Mouse (Mus musculus) MEL (cell line): ENCODE results near the gene Hck. TPM values are rescaled to one million over a fixed set of nuclear protein-coding genes. Genes with fewer than 3 reads are reported as not detected.

Experiments used
- DNase-seq: peaks from one replicate; pipeline ENCODE4 v3.0.0; 2011; ENCODE audit warnings: low read depth, low spot score
- H3K27ac ChIP-seq: 2 replicates; pipeline ENCODE4 v1.5.1; 2012; ENCODE audit warnings: low read depth, mild to moderate bottlenecking, control low read depth, low read length, moderate library complexity; ENCODE audit not compliant: control insufficient read depth
- H3K27me3 ChIP-seq, 2 experiments: fragments of 150-350 bp in 1 of 2; sonication (generic) in 1 of 2; 2 replicates each; pipeline ENCODE4 v1.6.1; 2012; ENCODE audit warnings: low read length in 2 of 2, mild to moderate bottlenecking in 2 of 2, improper control_type of control experiment in 1 of 2, moderate library complexity in 1 of 2; ENCODE audit not compliant: insufficient read depth in 2 of 2, control insufficient read depth in 1 of 2
- H3K36me3 ChIP-seq, 2 experiments: 2 replicates each; pipeline ENCODE4 v1.6.1; 2012 to 2014; ENCODE audit warnings: low read length in 2 of 2, improper control_type of control experiment in 1 of 2, inconsistent platforms in 1 of 2, mild to moderate bottlenecking in 1 of 2; ENCODE audit not compliant: insufficient read depth in 2 of 2, control insufficient read depth in 1 of 2
- H3K4me1 ChIP-seq, 2 experiments: fragments of 150-350 bp in 1 of 2; sonication (generic) in 1 of 2; 2 replicates each; pipeline ENCODE4 v1.6.1; 2012; ENCODE audit warnings: low read length in 2 of 2, improper control_type of control experiment in 1 of 2, mild to moderate bottlenecking in 1 of 2; ENCODE audit not compliant: insufficient read depth in 2 of 2, control insufficient read depth in 1 of 2
- H3K4me3 ChIP-seq, 2 experiments: fragments of 150-350 bp in 1 of 2; sonication (generic) in 1 of 2; 2 replicates each; pipeline ENCODE4 v1.5.1; 2012; ENCODE audit warnings: low read depth in 2 of 2, low read length in 2 of 2, mild to moderate bottlenecking in 2 of 2, moderate library complexity in 2 of 2, control low read depth in 1 of 2, improper control_type of control experiment in 1 of 2; ENCODE audit not compliant: control insufficient read depth in 1 of 2, insufficient read depth in 1 of 2
- H3K79me2 ChIP-seq: 2 replicates; pipeline ENCODE4 v1.6.1; 2012; ENCODE audit warnings: mild to moderate bottlenecking, low read length, moderate library complexity; ENCODE audit not compliant: control insufficient read depth, poor library complexity, insufficient read depth
- H3K9ac ChIP-seq: 2 replicates; pipeline ENCODE4 v1.6.1; 2012; ENCODE audit warnings: low read depth, mild to moderate bottlenecking, control low read depth, low read length, moderate library complexity; ENCODE audit not compliant: control insufficient read depth, poor library complexity, severe bottlenecking
- H3K9me3 ChIP-seq: fragments of 150-350 bp; sonication (generic); replicated peaks from 2 replicates; pipeline ENCODE4 v1.6.1; 2012; ENCODE audit warnings: mild to moderate bottlenecking, low read length, improper control_type of control experiment, moderate library complexity; ENCODE audit not compliant: insufficient read depth
- BHLHE40 ChIP-seq: IDR thresholded peaks from 2 replicates; pipeline ENCODE4 v1.6.1; 2012; ENCODE audit warnings: low read depth, mild to moderate bottlenecking, inconsistent platforms, low read length, improper control_type of control experiment, borderline replicate concordance
- CHD1 ChIP-seq: IDR thresholded peaks from 2 replicates; pipeline ENCODE4 v1.6.1; 2012; ENCODE audit warnings: low read depth, mild to moderate bottlenecking, inconsistent platforms, low read length, improper control_type of control experiment
- E2F4 ChIP-seq: IDR thresholded peaks from 2 replicates; pipeline ENCODE4 v1.6.1; 2011; ENCODE audit warnings: low read depth, low read length, improper control_type of control experiment, borderline replicate concordance
- EP300 ChIP-seq, 2 experiments: IDR thresholded peaks; 2 replicates each; pipeline ENCODE4 v1.6.1; 2011; ENCODE audit warnings: improper control_type of control experiment in 2 of 2, low read length in 2 of 2, low read depth in 1 of 2, mild to moderate bottlenecking in 1 of 2
- ETS1 ChIP-seq: IDR thresholded peaks from 2 replicates; pipeline ENCODE4 v1.6.1; 2012; ENCODE audit warnings: low read depth, mild to moderate bottlenecking, inconsistent platforms, low read length, improper control_type of control experiment, moderate library complexity
- KAT2A ChIP-seq: conservative IDR thresholded peaks from 2 replicates; pipeline ENCODE4 v1.6.1; 2012; ENCODE audit warnings: low read depth, low read length, improper control_type of control experiment, inconsistent platforms
- MAX ChIP-seq: IDR thresholded peaks from 2 replicates; pipeline ENCODE4 v1.6.1; 2011; ENCODE audit warnings: low read length, improper control_type of control experiment
- MEF2A ChIP-seq: IDR thresholded peaks from 2 replicates; pipeline ENCODE4 v1.6.1; 2014; ENCODE audit warnings: low read depth, mild to moderate bottlenecking, inconsistent platforms, low read length, improper control_type of control experiment; ENCODE audit not compliant: poor library complexity, insufficient replicate concordance, severe bottlenecking; ENCODE audit errors: extremely low read depth
- MYB ChIP-seq: IDR thresholded peaks from 2 replicates; pipeline ENCODE4 v1.6.1; 2011; ENCODE audit warnings: mild to moderate bottlenecking, low read depth, low read length, improper control_type of control experiment
- POLR2A ChIP-seq, 2 experiments: IDR thresholded peaks; 2 replicates each; pipeline ENCODE4 v1.6.1; 2011 to 2012; ENCODE audit warnings: low read length in 2 of 2, mild to moderate bottlenecking in 2 of 2, control low read depth in 1 of 2, improper control_type of control experiment in 1 of 2, low read depth in 1 of 2, moderate library complexity in 1 of 2; ENCODE audit not compliant: control insufficient read depth in 1 of 2, insufficient read depth in 1 of 2, poor library complexity in 1 of 2
- RCOR1 ChIP-seq: IDR thresholded peaks from 2 replicates; pipeline ENCODE4 v1.6.1; 2012; ENCODE audit warnings: low read depth, mild to moderate bottlenecking, inconsistent platforms, low read length, improper control_type of control experiment
- SIN3A ChIP-seq: IDR thresholded peaks from 2 replicates; pipeline ENCODE4 v1.6.1; 2012; ENCODE audit warnings: low read length, improper control_type of control experiment, inconsistent platforms
- UBTF ChIP-seq: IDR thresholded peaks from 2 replicates; pipeline ENCODE4 v1.6.1; 2012; ENCODE audit warnings: low read depth, mild to moderate bottlenecking, inconsistent platforms, low read length, improper control_type of control experiment, moderate library complexity, borderline replicate concordance; ENCODE audit not compliant: insufficient read depth
- USF1 ChIP-seq: IDR thresholded peaks from 2 replicates; pipeline ENCODE4 v1.6.1; 2014; ENCODE audit warnings: low read depth, mild to moderate bottlenecking, inconsistent platforms, low read length, improper control_type of control experiment, moderate library complexity
- USF2 ChIP-seq, 2 experiments: IDR thresholded peaks; 2 replicates each; pipeline ENCODE4 v1.6.1; 2011 to 2012; ENCODE audit warnings: improper control_type of control experiment in 2 of 2, low read length in 2 of 2, borderline replicate concordance in 1 of 2, inconsistent platforms in 1 of 2, low read depth in 1 of 2, mild to moderate bottlenecking in 1 of 2; ENCODE audit not compliant: insufficient read depth in 1 of 2
- ZC3H11A ChIP-seq: IDR thresholded peaks from 2 replicates; pipeline ENCODE4 v1.6.1; 2012; ENCODE audit warnings: low read depth, mild to moderate bottlenecking, inconsistent platforms, low read length, improper control_type of control experiment
- ZMIZ1 ChIP-seq: IDR thresholded peaks from 2 replicates; pipeline ENCODE4 v1.6.1; 2012; ENCODE audit warnings: low read depth, mild to moderate bottlenecking, inconsistent platforms, low read length, improper control_type of control experiment, moderate library complexity
- ZNF384 ChIP-seq: IDR thresholded peaks from 2 replicates; pipeline ENCODE4 v1.6.1; 2012; ENCODE audit warnings: low read depth, mild to moderate bottlenecking, inconsistent platforms, low read length, improper control_type of control experiment
- polyA plus RNA-seq, 2 experiments: library from polyadenylated mRNA; stranded (reverse) in 1 of 2; unstranded in 1 of 2; fragments of >175 nt in 1 of 2; fragments of >200 nt in 1 of 2; gene quantifications; 2 replicates each; pipeline versions ENCODE4 v1.2.1 to v1.2.4; 2012; ENCODE audit warnings: low replicate concordance in 2 of 2, low read depth in 1 of 2; ENCODE audit not compliant: insufficient read length in 2 of 2, insufficient read depth in 1 of 2, missing spikeins in 1 of 2
- total RNA-seq: library from RNA; depleted of rRNA; stranded (reverse); fragments of 300-350 nt; gene quantifications from 2 replicates; pipeline ENCODE4 v1.2.3, GENCODE M21; 2012

Hck gene
- total and polyA plus RNA-seq, 3 experiments, result not detected

DNA sequence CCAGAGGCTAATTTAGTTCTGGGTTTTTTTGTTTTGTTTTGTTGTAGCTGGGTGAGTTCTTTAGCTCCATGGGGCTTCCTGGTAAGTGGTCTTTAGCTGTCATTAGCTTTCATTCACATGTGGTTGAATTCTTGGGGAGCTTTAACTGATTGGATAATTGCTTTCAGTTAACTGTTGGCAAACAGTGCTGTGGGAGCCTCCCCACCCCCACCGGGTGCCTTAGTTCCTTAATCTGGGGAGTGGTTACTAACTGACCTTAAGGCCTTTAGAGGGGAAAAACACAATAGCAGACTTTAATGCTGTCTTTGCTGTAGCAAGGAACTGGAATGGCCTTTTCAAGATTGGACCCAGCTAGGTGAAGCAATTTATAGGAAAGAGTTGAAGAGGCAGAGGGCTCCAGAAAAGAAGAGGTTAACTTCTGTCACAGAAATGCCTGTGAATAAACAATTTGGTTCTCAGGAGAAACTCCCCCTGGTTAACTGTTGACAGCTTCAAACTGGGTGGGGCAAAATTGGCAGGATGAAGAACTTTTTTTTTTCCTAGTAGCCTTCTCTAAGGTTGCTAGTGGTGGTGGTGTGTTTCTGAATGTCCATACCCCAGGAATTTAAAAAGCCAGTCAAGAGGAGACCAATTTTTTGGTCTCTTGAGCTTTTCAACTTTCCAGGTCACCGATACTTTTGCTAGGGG, 60.0 kb downstream of the Hck start (continued):
- TF ChIP-seq MAX, result no peak
- TF ChIP-seq RCOR1, result no peak
- TF ChIP-seq BHLHE40, result no peak
- no peak for TF ChIP-seq ZMIZ1
- peak; percentile 50 for TF ChIP-seq ETS1
- TF ChIP-seq CHD1, result no peak
- TF ChIP-seq USF1, result no peak
- peak; percentile 75 for TF ChIP-seq SIN3A
- no peak for TF ChIP-seq USF2 (IDR thresholded peaks at IDR 0.05; ENCODE audit: borderline replicate concordance in 1 of 2, insufficient read depth in 1 of 2, low read depth in 1 of 2, low read length in 2 of 2)
- TF ChIP-seq MEF2A, result no peak
- TF ChIP-seq E2F4, result no peak
- TF ChIP-seq EP300 (IDR thresholded peaks at IDR 0.05; ENCODE audit: low read depth in 1 of 2, low read length in 2 of 2), result peak; percentile 67 to 82
- TF ChIP-seq KAT2A, result no peak
- TF ChIP-seq POLR2A (IDR thresholded peaks at IDR 0.05; ENCODE audit: control insufficient read depth in 1 of 2, insufficient read depth in 1 of 2, low read depth in 1 of 2, low read length in 2 of 2, poor library complexity in 1 of 2), result no peak
- TF ChIP-seq, all 39 proteins: peak for 9

DNA sequence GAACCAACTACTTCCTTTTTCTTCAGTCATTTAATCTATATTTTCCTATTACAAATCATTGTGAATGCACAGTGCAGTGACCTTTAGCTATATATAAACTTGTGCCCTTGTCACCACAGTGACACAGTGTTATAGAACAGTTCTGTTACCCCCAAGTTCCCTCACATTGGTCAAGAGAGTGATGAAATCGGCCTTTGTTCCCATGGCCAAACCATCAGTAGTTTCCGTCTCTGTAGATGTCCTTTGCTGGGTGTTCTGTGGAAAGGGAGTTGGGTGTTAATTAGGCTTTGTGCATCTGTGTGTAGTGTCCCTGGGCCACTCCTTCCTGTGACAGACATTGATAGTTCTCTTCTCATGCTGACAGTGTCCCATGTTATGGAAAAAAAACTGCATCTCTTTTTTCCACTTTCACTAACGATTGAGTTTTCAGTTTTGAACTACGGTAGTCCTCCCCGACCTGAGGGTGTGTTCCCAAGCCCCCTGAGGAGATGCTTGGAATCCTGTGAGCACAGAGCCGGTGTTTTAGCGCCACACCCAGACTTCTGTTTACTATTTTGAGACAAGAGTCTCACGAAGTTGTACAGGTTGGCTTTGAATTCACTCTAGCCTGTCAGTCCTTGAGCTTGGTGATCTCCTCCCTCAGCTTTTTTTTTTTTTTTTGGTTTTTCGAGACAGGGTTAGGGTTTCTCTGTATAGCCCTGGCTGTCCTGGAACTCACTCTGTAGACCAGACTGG, 62.4 kb downstream of the Hck start:
- H3K27ac ChIP-seq, result no peak overlapping the region
- H3K9ac ChIP-seq, result no peak overlapping the region
- H3K79me2 ChIP-seq, result peaks cover 16% of the 10 kb centered on the region
- H3K36me3 ChIP-seq, result peaks cover 2 to 21% of the 10 kb centered on the region in 2 experiments; a peak in 3 of 4 replicates
- H3K4me1 ChIP-seq, result peaks cover 10 to 25% of the 10 kb centered on the region in 2 experiments
- no peak overlapping the region for H3K4me3 ChIP-seq
- H3K9me3 ChIP-seq, result no peaks in the 10 kb centered on the region
- TF ChIP-seq MYB (no peak), EP300 (IDR thresholded peaks at IDR 0.05; ENCODE audit: low read depth in 1 of 2, low read length in 2 of 2) (peak in 1 of 2 experiments; percentile 14; a peak in 1 of 4 replicates), MAX (no peak), ZNF384 (no peak), UBTF (no peak), ETS1 (no peak), ZC3H11A (no peak)
- no peaks in the 10 kb centered on the region for H3K27me3 ChIP-seq
- DNase-seq, result no peak
